Mouse (Mus musculus): ENCODE measurements around the gene Slc19a2. TPM values are rescaled to one million over a fixed set of nuclear protein-coding genes. Genes with fewer than 3 reads are reported as not detected.

The Slc19a2 gene
- 13.1 and 14.7 TPM in 2 replicates for polyA plus RNA-seq (2012; rRNA removed)

DNA sequence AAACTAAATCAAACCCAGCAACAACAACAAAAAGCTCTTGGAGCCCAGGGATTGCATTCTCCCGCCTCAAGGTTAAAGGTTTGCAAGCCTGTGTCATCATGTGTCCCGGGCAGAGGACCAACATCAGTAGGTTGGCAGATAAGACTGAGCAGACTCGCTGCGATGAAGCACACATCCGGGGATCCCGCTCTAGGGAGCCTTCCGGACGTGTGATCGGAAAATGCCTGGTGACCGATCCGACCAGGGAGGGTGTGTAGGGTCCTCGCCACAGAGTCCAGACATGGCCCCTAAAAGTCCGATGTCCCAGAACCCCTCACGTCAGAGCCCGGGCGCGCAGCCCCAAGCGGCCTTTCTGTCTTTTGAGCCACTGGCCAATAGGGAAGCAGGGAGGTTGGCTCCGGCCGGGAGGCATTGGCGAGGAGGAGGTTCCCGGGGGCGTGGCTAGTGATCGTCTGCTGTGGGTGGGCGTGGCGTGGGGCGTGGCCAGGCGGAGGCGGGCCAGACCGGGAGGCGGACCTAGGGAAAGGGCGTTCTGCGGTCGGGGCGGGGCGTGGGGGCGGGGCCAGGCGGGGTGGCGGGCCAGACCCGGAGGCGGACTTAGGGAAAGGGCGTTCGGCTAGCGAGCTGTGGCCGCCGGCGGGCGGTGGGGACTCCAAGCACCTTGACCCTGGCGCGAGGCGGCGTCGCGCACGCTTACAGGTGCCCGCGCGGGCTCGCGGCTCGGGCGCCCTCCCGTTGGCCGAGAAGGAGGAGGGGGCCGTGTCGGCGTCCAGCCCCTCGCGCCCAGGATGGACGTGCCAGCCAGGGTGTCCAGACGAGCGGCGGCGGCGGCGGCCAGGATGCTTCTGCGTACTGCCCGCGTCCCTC is at the start of gene Slc19a2:
Gene Slc19a2, plus strand, starts transcription at position 582 of the 867 bp plus-strand sequence.
- 0 out of 2 replicates have a peak within 1 kb of the TSS, but pooled peaks have one; percentile 18 for H3K27ac ChIP-seq (ENCODE audit: insufficient read depth, low read length)
- TF ChIP-seq CTCF (IDR thresholded peaks at IDR 0.05; ENCODE audit: extremely low read depth, insufficient read depth, low read length) (no peak), POLR2A (IDR thresholded peaks at IDR 0.05; ENCODE audit: extremely low read depth, insufficient read depth, low read length) (peak; percentile 76)
- H3K4me1 ChIP-seq (ENCODE audit: control insufficient read depth, insufficient read depth, low read length): no peaks in the 10 kb centered on the region
- peak within 1 kb of the TSS; percentile 45 for H3K4me3 ChIP-seq (ENCODE audit: insufficient read depth, low read length)

- H3K27ac ChIP-seq (ENCODE audit: insufficient read depth, low read length): no peak overlapping the region
- no peak for TF ChIP-seq CTCF (IDR thresholded peaks at IDR 0.05; ENCODE audit: extremely low read depth, insufficient read depth, low read length)
- H3K4me3 ChIP-seq (ENCODE audit: insufficient read depth, low read length): no peak overlapping the region
These were observed 49.3 kb upstream of the Slc19a2 start for GRCm38 (mm10) chr1:164199551-164199950.

GRCm38 (mm10) chr1:164208437-164208836 is 40.4 kb upstream of the Slc19a2 start:
- Histone ChIP-seq H3K4me3 (ENCODE audit: insufficient read depth, low read length) (no peak overlapping the region), H3K4me1 (ENCODE audit: control insufficient read depth, insufficient read depth, low read length) (no peaks in the 10 kb centered on the region), H3K27ac (ENCODE audit: insufficient read depth, low read length) (no peak overlapping the region)
- TF ChIP-seq CTCF (IDR thresholded peaks at IDR 0.05; ENCODE audit: extremely low read depth, insufficient read depth, low read length) (no peak), POLR2A (IDR thresholded peaks at IDR 0.05; ENCODE audit: extremely low read depth, insufficient read depth, low read length) (no peak)

More at GRCm38 (mm10) chr1:164199551-164199950, 49.3 kb upstream of the Slc19a2 start:
- no peaks in the 10 kb centered on the region for H3K4me1 ChIP-seq (ENCODE audit: control insufficient read depth, insufficient read depth, low read length)

GRCm38 (mm10) chr1:164210899-164211298 is 37.9 kb upstream of the Slc19a2 start:
- Histone ChIP-seq H3K4me3 (ENCODE audit: insufficient read depth, low read length) (no peak overlapping the region), H3K4me1 (ENCODE audit: control insufficient read depth, insufficient read depth, low read length) (no peaks in the 10 kb centered on the region), H3K27ac (ENCODE audit: insufficient read depth, low read length) (no peak overlapping the region)
- TF ChIP-seq CTCF (IDR thresholded peaks at IDR 0.05; ENCODE audit: extremely low read depth, insufficient read depth, low read length) (no peak), POLR2A (IDR thresholded peaks at IDR 0.05; ENCODE audit: extremely low read depth, insufficient read depth, low read length) (no peak)

GRCm38 (mm10) chr1:164212686-164213085 is 36.2 kb upstream of the Slc19a2 start:
- Histone ChIP-seq H3K27ac (ENCODE audit: insufficient read depth, low read length) (no peak overlapping the region), H3K4me3 (ENCODE audit: insufficient read depth, low read length) (no peak overlapping the region), H3K4me1 (ENCODE audit: control insufficient read depth, insufficient read depth, low read length) (no peaks in the 10 kb centered on the region; the same call in 1 of the 2 replicates)
- no peak for TF ChIP-seq CTCF (IDR thresholded peaks at IDR 0.05; ENCODE audit: extremely low read depth, insufficient read depth, low read length)
- no peak for TF ChIP-seq POLR2A (IDR thresholded peaks at IDR 0.05; ENCODE audit: extremely low read depth, insufficient read depth, low read length)

- H3K27ac ChIP-seq (ENCODE audit: insufficient read depth, low read length): no peak overlapping the region
- peaks cover 1% of the 10 kb centered on the region; the same call in 1 of the 2 replicates for H3K4me1 ChIP-seq (ENCODE audit: control insufficient read depth, insufficient read depth, low read length)
- TF ChIP-seq CTCF (IDR thresholded peaks at IDR 0.05; ENCODE audit: extremely low read depth, insufficient read depth, low read length) (no peak), POLR2A (IDR thresholded peaks at IDR 0.05; ENCODE audit: extremely low read depth, insufficient read depth, low read length) (no peak)
- H3K4me3 ChIP-seq (ENCODE audit: insufficient read depth, low read length): no peak overlapping the region
These were observed 34.7 kb upstream of the Slc19a2 start for GRCm38 (mm10) chr1:164214190-164214589.

GRCm38 (mm10) chr1:164215097-164215496 is 33.7 kb upstream of the Slc19a2 start:
- H3K4me3 ChIP-seq (ENCODE audit: insufficient read depth, low read length): no peak overlapping the region
- peaks cover 1% of the 10 kb centered on the region; the same call in 1 of the 2 replicates for H3K4me1 ChIP-seq (ENCODE audit: control insufficient read depth, insufficient read depth, low read length)
- no peak overlapping the region for H3K27ac ChIP-seq (ENCODE audit: insufficient read depth, low read length)
- TF ChIP-seq POLR2A (IDR thresholded peaks at IDR 0.05; ENCODE audit: extremely low read depth, insufficient read depth, low read length): no peak
- TF ChIP-seq CTCF (IDR thresholded peaks at IDR 0.05; ENCODE audit: extremely low read depth, insufficient read depth, low read length): no peak

GRCm38 (mm10) chr1:164215540-164215939 is 33.3 kb upstream of the Slc19a2 start:
- Histone ChIP-seq H3K4me1 (ENCODE audit: control insufficient read depth, insufficient read depth, low read length) (peaks cover 1% of the 10 kb centered on the region; the same call in 1 of the 2 replicates), H3K27ac (ENCODE audit: insufficient read depth, low read length) (no peak overlapping the region), H3K4me3 (ENCODE audit: insufficient read depth, low read length) (no peak overlapping the region)
- TF ChIP-seq POLR2A (IDR thresholded peaks at IDR 0.05; ENCODE audit: extremely low read depth, insufficient read depth, low read length) (no peak), CTCF (IDR thresholded peaks at IDR 0.05; ENCODE audit: extremely low read depth, insufficient read depth, low read length) (no peak)

DNA sequence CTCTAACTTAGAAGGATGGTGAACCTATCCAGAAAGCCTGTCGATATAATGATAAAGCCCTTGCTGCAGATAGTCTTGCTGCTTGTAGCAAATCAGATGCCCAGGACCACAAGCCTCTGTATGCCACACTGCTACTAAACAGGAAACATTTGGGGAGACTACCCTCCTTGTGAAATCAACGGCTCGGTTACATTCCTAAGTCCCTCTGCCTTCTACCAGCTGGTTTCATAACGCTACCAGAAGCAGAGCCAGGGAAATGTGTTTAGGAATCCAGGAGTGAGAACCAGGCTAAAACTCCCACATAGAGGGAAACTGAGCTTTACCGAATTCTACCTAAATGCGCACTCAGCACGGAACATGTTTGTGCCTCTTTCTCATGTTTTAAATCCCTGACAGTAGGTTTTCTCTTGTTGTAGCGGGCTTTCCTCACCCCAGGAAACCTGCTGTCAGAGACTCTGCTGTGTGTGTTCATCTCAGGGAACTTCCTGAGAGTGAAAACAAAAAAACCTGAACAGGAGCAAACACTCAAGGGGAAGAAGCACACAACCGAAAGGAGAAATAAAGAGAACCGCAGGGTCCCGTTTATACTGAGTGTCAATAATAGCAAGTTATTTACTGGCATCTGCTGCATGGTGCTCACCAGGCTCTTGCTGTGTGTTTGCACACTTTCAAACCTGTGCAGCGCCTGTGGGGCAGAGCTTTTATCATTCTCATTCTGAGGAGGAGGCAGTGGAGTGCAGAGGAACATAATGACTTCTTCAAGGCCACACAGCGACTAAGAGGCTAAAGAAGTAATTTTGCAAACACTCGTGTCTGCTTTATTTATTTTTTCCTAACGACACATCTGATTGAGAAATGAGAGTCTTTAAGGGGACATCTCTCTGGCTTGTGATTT is 30.8 kb upstream of the Slc19a2 start:
- Histone ChIP-seq H3K4me3 (ENCODE audit: insufficient read depth, low read length) (no peak overlapping the region), H3K27ac (ENCODE audit: insufficient read depth, low read length) (no peak overlapping the region), H3K4me1 (ENCODE audit: control insufficient read depth, insufficient read depth, low read length) (peaks cover 1% of the 10 kb centered on the region; the same call in 1 of the 2 replicates)
- TF ChIP-seq POLR2A (IDR thresholded peaks at IDR 0.05; ENCODE audit: extremely low read depth, insufficient read depth, low read length): no peak
- no peak for TF ChIP-seq CTCF (IDR thresholded peaks at IDR 0.05; ENCODE audit: extremely low read depth, insufficient read depth, low read length)
